Mouse (Mus musculus): ENCODE results near the gene Glod4.

Gene Glod4

GRCm38 (mm10) chr11:76146187-76147010, 97.1 kb downstream of the Glod4 start:
- no peak for DNase-seq (ENCODE audit: low spot score)

- no peak for DNase-seq (ENCODE audit: low spot score)
These were observed 98.4 kb downstream of the Glod4 start for GRCm38 (mm10) chr11:76145169-76145568.

GRCm38 (mm10) chr11:76144386-76144785, 99.1 kb downstream of the Glod4 start:
- DNase-seq (ENCODE audit: low spot score), result no peak

GRCm38 (mm10) chr11:76137996-76138395, 105.5 kb downstream of the Glod4 start:
- no peak for DNase-seq (ENCODE audit: low spot score)

- DNase-seq (ENCODE audit: low spot score), result no peak
These were observed 107.7 kb downstream of the Glod4 start for GRCm38 (mm10) chr11:76135641-76136437.

- no peak for DNase-seq (ENCODE audit: low spot score)
These were observed 112.7 kb downstream of the Glod4 start for GRCm38 (mm10) chr11:76130859-76131258.

- DNase-seq (ENCODE audit: low spot score), result no peak
These were observed 118.1 kb downstream of the Glod4 start for GRCm38 (mm10) chr11:76125386-76125785.

GRCm38 (mm10) chr11:76123517-76123916, 120.0 kb downstream of the Glod4 start:
- no peak for DNase-seq (ENCODE audit: low spot score)

- DNase-seq (ENCODE audit: low spot score), result no peak
These were observed 121.0 kb downstream of the Glod4 start for GRCm38 (mm10) chr11:76122571-76122970.

GRCm38 (mm10) chr11:76121086-76121485, 122.4 kb downstream of the Glod4 start:
- DNase-seq (ENCODE audit: low spot score), result no peak

- no peak for DNase-seq (ENCODE audit: low spot score)
These were observed 123.1 kb downstream of the Glod4 start for GRCm38 (mm10) chr11:76120407-76120901.

- DNase-seq (ENCODE audit: low spot score), result no peak
These were observed 133.1 kb downstream of the Glod4 start for GRCm38 (mm10) chr11:76110416-76110815.

- DNase-seq (ENCODE audit: low spot score), result no peak
These were observed 136.7 kb downstream of the Glod4 start for GRCm38 (mm10) chr11:76106551-76107496.

- no peak for DNase-seq (ENCODE audit: low spot score)
These were observed 142.4 kb downstream of the Glod4 start for GRCm38 (mm10) chr11:76101154-76101553.

- DNase-seq (ENCODE audit: low spot score), result no peak
These were observed 144.1 kb downstream of the Glod4 start for GRCm38 (mm10) chr11:76099193-76099975.

- DNase-seq (ENCODE audit: low spot score), result no peak
These were observed 149.9 kb downstream of the Glod4 start for GRCm38 (mm10) chr11:76093610-76094009.

- DNase-seq (ENCODE audit: low spot score), result no peak
These were observed 153.7 kb downstream of the Glod4 start for GRCm38 (mm10) chr11:76089776-76090175.

GRCm38 (mm10) chr11:76088506-76088905, 155.0 kb downstream of the Glod4 start:
- no peak for DNase-seq (ENCODE audit: low spot score)

- no peak for DNase-seq (ENCODE audit: low spot score)
These were observed 157.5 kb downstream of the Glod4 start for GRCm38 (mm10) chr11:76085898-76086591.

- DNase-seq (ENCODE audit: low spot score), result no peak
These were observed 158.6 kb downstream of the Glod4 start for GRCm38 (mm10) chr11:76084943-76085342.
